Mouse (Mus musculus): ENCODE results near the gene Gna13.

DNA sequence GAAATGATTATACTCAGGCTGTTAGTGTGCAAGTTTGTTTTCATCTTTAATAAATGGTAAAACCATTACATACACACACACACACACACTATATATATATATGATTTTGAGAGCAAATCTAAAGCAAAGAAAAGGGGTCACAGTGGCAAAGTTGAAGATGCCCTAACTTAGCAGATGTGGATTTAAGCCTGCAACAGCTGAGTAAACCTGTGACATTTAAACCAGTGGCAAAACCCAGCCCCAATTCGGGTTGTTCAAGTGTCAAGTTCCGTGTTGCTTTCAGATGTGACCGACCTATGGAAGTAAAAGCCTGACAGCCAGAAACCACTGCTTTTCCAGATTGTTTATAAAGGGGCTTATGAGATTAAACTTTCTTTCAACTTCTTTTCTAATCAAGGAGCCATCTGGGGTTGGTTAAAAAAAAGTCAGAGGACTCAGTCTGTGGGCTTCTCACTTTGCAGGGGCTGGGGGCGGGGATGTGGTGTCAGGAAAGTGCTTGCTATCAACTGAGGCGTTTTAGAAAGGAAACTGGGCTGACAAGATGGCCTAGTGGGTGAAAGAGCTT lies 79.6 kb downstream of the Gna13 start:
- TF ChIP-seq CTCF (IDR thresholded peaks at IDR 0.05; ENCODE audit: extremely low read depth, insufficient read depth, insufficient read length, insufficient replicate concordance) (no peak), POLR2A (IDR thresholded peaks at IDR 0.05; ENCODE audit: low read depth, low read length) (no peak)

Measured in spleen, adult 2 months (tissue).